Mouse (Mus musculus): ENCODE data around the gene Gucy2c. TPM values are rescaled to one million over a fixed set of nuclear protein-coding genes. Genes with fewer than 3 reads are reported as not detected.

The Gucy2c gene
- not detected for polyA plus RNA-seq (2017; shearing (Covaris generic))

DNA sequence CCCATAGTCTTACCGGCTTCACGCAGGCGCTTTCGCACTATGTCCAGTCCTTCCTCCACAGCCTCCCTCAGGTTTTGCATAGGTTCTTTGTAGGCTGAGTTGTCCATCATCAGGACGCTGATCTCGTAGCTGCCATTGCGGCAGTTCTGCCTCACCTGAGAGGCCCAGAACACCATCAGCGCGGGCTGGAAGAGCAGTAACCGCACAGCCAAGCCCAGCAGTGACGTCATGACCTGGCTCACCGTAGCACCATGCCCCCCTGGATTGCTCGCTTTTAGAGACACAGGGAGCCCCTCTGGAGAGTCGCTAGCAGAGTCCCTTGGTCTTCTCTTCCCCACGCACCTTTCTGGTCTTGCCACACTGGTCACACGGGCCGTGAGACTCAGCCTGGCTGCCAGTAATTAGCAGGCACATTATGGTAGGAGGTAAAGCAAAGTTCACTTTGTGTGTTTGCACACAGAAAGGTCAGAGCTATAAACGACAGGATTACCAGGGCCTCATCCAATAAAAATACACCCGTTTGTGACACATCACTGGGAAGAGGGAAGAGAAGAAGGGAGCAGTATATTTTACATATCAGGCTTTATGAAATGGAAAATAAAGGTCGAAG is at the start of gene Gucy2c:
Gene Gucy2c (minus strand): TSS at position 389 of the 610 bp plus-strand sequence.

DNA sequence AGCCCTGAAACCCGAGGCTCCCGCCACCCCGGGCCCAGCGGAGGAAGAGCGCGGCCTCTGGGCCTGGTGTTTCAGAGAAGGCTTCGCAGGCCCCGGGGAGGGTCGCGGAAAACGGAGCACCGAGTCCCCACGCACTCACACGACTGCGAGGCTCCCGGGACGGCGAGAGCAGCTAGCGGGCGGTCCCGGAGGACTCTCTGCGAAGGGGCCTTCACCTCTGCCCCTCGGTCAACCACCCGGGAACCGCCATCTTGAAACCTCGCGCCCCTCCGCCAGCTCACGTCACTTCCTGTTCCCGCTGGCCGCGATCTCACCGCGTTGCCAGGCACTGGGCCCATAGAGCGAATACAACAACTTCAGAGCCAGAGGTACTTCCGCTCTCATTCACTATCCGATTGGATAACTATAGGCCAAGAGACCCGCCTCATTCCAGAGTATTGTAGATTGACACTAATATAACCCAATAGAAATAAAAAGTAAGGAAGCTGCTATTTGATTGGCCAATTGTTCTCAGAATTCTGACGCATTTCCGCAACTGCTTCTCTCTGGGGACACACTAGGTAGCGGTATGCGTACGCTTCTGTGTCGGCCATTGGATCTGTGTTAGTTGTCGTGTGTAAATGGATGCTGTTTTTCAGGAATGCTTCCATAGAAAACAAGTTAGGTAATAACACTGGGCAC is 46.5 kb upstream of the Gucy2c start, which contains the start of gene Wbp11:
Gene Wbp11 (minus strand): TSS at position 353 of the 681 bp plus-strand sequence.

DNA sequence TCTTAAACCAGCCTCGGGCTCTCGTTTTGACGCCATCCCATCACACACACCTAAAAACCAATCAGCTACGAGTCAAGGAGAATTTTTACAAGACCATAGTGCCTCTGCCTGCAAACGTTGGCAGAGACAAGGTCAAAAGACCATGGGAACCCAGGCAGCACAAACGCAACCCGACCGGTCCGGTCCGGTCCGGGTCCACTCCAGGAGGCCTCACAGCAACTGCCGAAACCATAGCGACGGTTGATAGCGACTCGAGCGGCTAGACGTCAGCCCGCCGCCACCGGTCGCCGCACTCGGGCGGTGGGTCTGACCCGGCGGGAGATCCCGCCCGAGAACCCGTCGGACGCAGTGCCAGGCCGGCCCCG is 45.9 kb upstream of the Gucy2c start, which contains the start of gene BC049715:
Gene BC049715 (plus strand): TSS at position 111 of the 365 bp plus-strand sequence.

DNA sequence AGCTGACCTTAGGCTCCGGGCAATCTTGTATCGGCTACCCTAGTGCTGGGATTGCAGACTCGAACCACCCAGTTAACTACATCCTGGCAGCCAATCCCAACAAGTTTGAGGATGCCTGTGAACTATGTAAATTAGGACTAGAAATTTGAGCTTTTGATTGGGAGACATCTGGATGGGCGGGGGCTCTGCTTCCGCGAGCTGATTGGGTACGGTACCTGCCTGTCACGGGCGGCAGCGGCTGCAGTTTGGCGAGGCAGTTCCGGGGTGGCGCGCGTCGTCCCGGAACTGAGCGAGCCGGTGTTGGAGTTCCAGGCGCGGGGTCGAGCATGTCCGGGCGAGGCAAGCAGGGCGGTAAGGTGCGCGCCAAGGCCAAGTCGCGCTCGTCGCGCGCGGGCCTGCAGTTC is 26.5 kb upstream of the Gucy2c start, which contains the start of gene H2afj:
Gene H2afj (plus strand): TSS at position 231 of the 404 bp plus-strand sequence.

DNA sequence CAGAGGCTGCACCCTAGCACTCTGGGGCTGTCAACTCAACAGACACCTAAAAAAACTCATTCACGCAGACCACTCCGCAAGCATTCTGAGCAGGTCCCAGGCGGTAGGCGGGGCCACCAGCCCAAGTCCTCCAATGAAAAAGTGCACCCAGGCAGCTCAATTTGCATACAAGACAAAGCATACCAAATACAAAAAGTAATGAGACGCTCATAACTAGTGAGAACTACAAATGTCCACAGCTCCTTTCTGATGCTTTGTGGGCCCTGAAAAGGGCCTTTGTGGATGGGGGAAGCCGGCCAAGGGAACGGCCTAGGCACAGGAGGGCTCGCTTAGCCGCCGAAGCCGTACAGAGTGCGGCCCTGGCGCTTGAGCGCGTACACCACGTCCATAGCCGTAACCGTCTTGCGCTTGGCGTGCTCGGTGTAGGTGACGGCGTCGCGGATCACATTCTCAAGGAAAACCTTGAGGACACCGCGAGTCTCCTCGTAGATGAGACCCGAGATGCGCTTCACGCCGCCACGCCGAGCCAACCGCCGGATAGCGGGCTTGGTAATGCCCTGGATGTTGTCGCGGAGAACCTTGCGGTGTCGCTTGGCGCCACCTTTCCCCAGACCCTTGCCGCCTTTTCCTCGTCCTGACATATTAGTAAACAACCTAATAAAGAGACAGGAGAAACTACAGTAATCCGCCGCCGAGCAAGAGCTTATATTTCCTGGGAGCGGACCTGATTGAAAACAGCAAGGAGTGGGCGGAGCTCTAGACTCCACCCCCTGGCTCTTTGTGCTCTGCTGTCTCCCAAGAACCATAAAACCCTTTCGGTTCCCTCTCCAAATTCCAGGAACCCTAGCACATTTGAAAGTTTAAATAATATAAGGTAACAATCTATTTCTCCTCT is 22.4 kb upstream of the Gucy2c start, which contains the start of gene Hist4h4:
Gene Hist4h4 (minus strand): TSS at position 677 of the 895 bp plus-strand sequence.

DNA sequence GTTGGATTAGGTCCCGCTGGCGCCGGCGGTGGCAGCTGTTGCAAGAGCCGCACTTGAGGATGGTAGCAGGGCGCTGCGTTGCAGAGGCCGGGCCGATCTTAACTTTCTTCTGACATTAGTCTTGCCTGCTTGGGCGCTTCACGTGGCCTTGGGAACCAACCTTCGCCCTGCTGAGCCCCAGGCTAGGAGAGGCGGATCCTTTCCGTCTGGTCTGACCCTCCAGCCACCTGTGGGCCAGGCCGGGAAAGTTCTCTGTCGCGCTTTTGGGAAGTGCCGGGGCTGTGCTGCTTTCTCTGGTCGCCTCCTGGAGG is 119.9 kb downstream of the Gucy2c start, which contains the start of gene Plbd1:
Gene Plbd1 (minus strand): TSS at position 223 of the 311 bp plus-strand sequence.

Other genes with a start within 250 kb of the Gucy2c start
- gene Plbd1, start 119.8 kb downstream of the Gucy2c start, polyA plus RNA-seq (2017; shearing (Covaris generic)) = 2.2 TPM
- gene Hist4h4, start 22.6 kb upstream of the Gucy2c start, polyA plus RNA-seq (2017; shearing (Covaris generic)) = 1.1 TPM
- 152 TPM for gene H2afj, start 26.5 kb upstream of the Gucy2c start, polyA plus RNA-seq (2017; shearing (Covaris generic))
- gene BC049715, start 45.9 kb upstream of the Gucy2c start, polyA plus RNA-seq (2017; shearing (Covaris generic)) = 2.6 TPM
- gene Wbp11, start 46.5 kb upstream of the Gucy2c start, polyA plus RNA-seq (2017; shearing (Covaris generic)) = 113 TPM
- gene Smco3, start 53.7 kb upstream of the Gucy2c start, polyA plus RNA-seq (2017; shearing (Covaris generic)) = not detected
- gene Art4, start 76.0 kb upstream of the Gucy2c start, polyA plus RNA-seq (2017; shearing (Covaris generic)) = 6.3 TPM
- not detected for gene Mgp, start 94.1 kb upstream of the Gucy2c start, polyA plus RNA-seq (2017; shearing (Covaris generic))
- gene Erp27, start 140.4 kb upstream of the Gucy2c start, polyA plus RNA-seq (2017; shearing (Covaris generic)) = 1.6 TPM
- gene Pde6h, start 142.1 kb upstream of the Gucy2c start, polyA plus RNA-seq (2017; shearing (Covaris generic)) = 0.11 TPM
- gene Arhgdib, start 160.1 kb upstream of the Gucy2c start, polyA plus RNA-seq (2017; shearing (Covaris generic)) = 2,381 TPM

All from CD4-positive, CD25-positive, alpha-beta regulatory T cell (primary cell).